Mouse (Mus musculus) frontal cortex, adult (tissue): ENCODE data around the gene Zdhhc14.

ENCODE experiments used
- ATAC-seq: cut with Nextera tagmentation; 2 replicates; pipeline ENCODE4 v1.9.2; 2017; ENCODE audit warnings: mild to moderate bottlenecking, moderate library complexity, mixed read lengths; ENCODE audit not compliant: low TSS enrichment

Zdhhc14 gene

GRCm38 (mm10) chr17:5504969-5505368 is 12.6 kb downstream of the Zdhhc14 start:
- ATAC-seq, result no peak

- no peak for ATAC-seq
These were observed 14.2 kb downstream of the Zdhhc14 start for GRCm38 (mm10) chr17:5506553-5506952.

- peak; percentile 6; the same call in 1 of the 2 replicates for ATAC-seq
These were observed 14.6 kb downstream of the Zdhhc14 start for GRCm38 (mm10) chr17:5506988-5507387.

- peak; percentile 85 for ATAC-seq
These were observed 15.7 kb downstream of the Zdhhc14 start for GRCm38 (mm10) chr17:5508030-5508429.

- no peak for ATAC-seq
These were observed 18.2 kb downstream of the Zdhhc14 start for GRCm38 (mm10) chr17:5510564-5510963.

- no peak for ATAC-seq
These were observed 19.4 kb downstream of the Zdhhc14 start for GRCm38 (mm10) chr17:5511724-5512123.

GRCm38 (mm10) chr17:5519466-5519865 is 27.1 kb downstream of the Zdhhc14 start:
- no peak for ATAC-seq

- ATAC-seq, result peak; percentile 84
These were observed 27.7 kb downstream of the Zdhhc14 start for GRCm38 (mm10) chr17:5519910-5520592.

GRCm38 (mm10) chr17:5521532-5521931 is 29.2 kb downstream of the Zdhhc14 start:
- no peak for ATAC-seq

- peak; percentile 91 for ATAC-seq
These were observed 37.2 kb downstream of the Zdhhc14 start for GRCm38 (mm10) chr17:5529552-5529951.

- no peak for ATAC-seq
These were observed 40.5 kb downstream of the Zdhhc14 start for GRCm38 (mm10) chr17:5532816-5533215.

GRCm38 (mm10) chr17:5535357-5535756 is 43.0 kb downstream of the Zdhhc14 start:
- no peak for ATAC-seq

- ATAC-seq, result peak; percentile 67
These were observed 44.1 kb downstream of the Zdhhc14 start for GRCm38 (mm10) chr17:5536259-5537094.

GRCm38 (mm10) chr17:5537095-5537575 is 44.8 kb downstream of the Zdhhc14 start:
- peak; percentile 84 for ATAC-seq

GRCm38 (mm10) chr17:5542177-5542576 is 49.8 kb downstream of the Zdhhc14 start:
- no peak for ATAC-seq

GRCm38 (mm10) chr17:5544065-5544464 is 51.7 kb downstream of the Zdhhc14 start:
- ATAC-seq, result peak; percentile 86

GRCm38 (mm10) chr17:5545065-5545464 is 52.7 kb downstream of the Zdhhc14 start:
- peak; percentile 81 for ATAC-seq

- ATAC-seq, result no peak
These were observed 56.2 kb downstream of the Zdhhc14 start for GRCm38 (mm10) chr17:5548546-5548945.

GRCm38 (mm10) chr17:5549460-5549859 is 57.1 kb downstream of the Zdhhc14 start:
- no peak for ATAC-seq

- peak; percentile 85 for ATAC-seq
These were observed 58.1 kb downstream of the Zdhhc14 start for GRCm38 (mm10) chr17:5550444-5550843.

- ATAC-seq, result 0 out of 2 replicates have a peak, but pooled peaks have one; percentile 43
These were observed 58.8 kb downstream of the Zdhhc14 start for GRCm38 (mm10) chr17:5551136-5551535.

GRCm38 (mm10) chr17:5552036-5552760 is 59.8 kb downstream of the Zdhhc14 start:
- no peak for ATAC-seq
